Mouse (Mus musculus) liver, embryonic 14.5 days (tissue): ENCODE measurements around the gene Myrfl. TPM values are rescaled to one million over a fixed set of nuclear protein-coding genes. Genes with fewer than 3 reads are reported as not detected.

Source experiments
- ATAC-seq: fragments of 200-750 bp; cut with Nextera tagmentation; 2 replicates; pipeline ENCODE4 v1.8.0; 2017; ENCODE audit warnings: moderate number of reproducible peaks, mild to moderate bottlenecking, moderate library complexity; ENCODE audit not compliant: insufficient read depth
- DNase-seq, 3 experiments: peaks; one replicate each; pipeline ENCODE4 v3.0.0-alpha.2; 2012 to 2013; ENCODE audit warnings: low read depth in 3 of 3, low spot score in 3 of 3
- H3K27ac ChIP-seq: fragments of 300-500 bp; sonication (generic); 2 replicates; pipeline ENCODE4 v1.5.1; 2014; ENCODE audit warnings: moderate library complexity, mild to moderate bottlenecking, control low read depth, inconsistent platforms
- H3K27me3 ChIP-seq: fragments of 300-500 bp; sonication (generic); 2 replicates; pipeline ENCODE4 v1.6.1; 2014; ENCODE audit warnings: mild to moderate bottlenecking, low read length, moderate library complexity; ENCODE audit not compliant: control insufficient read depth, insufficient read depth
- H3K36me3 ChIP-seq: fragments of 300-500 bp; sonication (generic); replicated peaks from 2 replicates; pipeline ENCODE4 v1.6.1; 2014; ENCODE audit warnings: low read depth; ENCODE audit not compliant: control insufficient read depth, insufficient read depth
- H3K4me1 ChIP-seq, 2 experiments: fragments of 200-500 bp in 1 of 2; fragments of 300-500 bp in 1 of 2; sonication (generic) in 1 of 2; replicated peaks; 2 replicates each; pipeline ENCODE4 v1.6.1; 2012 to 2014; ENCODE audit warnings: antibody characterized with exemption in 1 of 2, inconsistent platforms in 1 of 2, low read length in 1 of 2; ENCODE audit not compliant: control insufficient read depth in 2 of 2, insufficient read depth in 2 of 2
- H3K4me2 ChIP-seq: fragments of 300-500 bp; sonication (generic); 2 replicates; pipeline ENCODE4 v1.6.1; 2014; ENCODE audit warnings: low read depth, mild to moderate bottlenecking, control low read depth, moderate library complexity
- H3K4me3 ChIP-seq, 2 experiments: fragments of 200-500 bp in 1 of 2; fragments of 300-500 bp in 1 of 2; sonication (generic) in 1 of 2; 2 replicates each; pipeline ENCODE4 v1.5.1; 2012 to 2014; ENCODE audit warnings: low read depth in 2 of 2, low read length in 2 of 2, mild to moderate bottlenecking in 2 of 2, control low read depth in 1 of 2, inconsistent platforms in 1 of 2, moderate library complexity in 1 of 2; ENCODE audit not compliant: insufficient read depth in 1 of 2
- H3K9ac ChIP-seq: fragments of 300-500 bp; sonication (generic); replicated peaks from 2 replicates; pipeline ENCODE4 v1.6.1; 2014; ENCODE audit warnings: mild to moderate bottlenecking, control low read depth, moderate library complexity
- H3K9me3 ChIP-seq: fragments of 300-500 bp; sonication (generic); 2 replicates; pipeline ENCODE4 v1.6.1; 2016; ENCODE audit warnings: low read length, mixed read lengths; ENCODE audit not compliant: control insufficient read depth
- CTCF ChIP-seq: IDR thresholded peaks from 2 replicates; pipeline ENCODE4 v1.5.1; 2016; ENCODE audit warnings: antibody characterized with exemption, low read depth, control low read depth
- EP300 ChIP-seq: IDR thresholded peaks from 2 replicates; pipeline ENCODE4 v1.6.1; 2016; ENCODE audit warnings: antibody characterized with exemption, low read depth
- WGBS: fragments of 180-500 bp; shearing (Covaris S2); extraction: QIAGEN DNeasy Blood & Tissue Kit; methylation state at CpG from one replicate; pipeline ENCODE4 v1.1.7; 2014; ENCODE audit not compliant: insufficient replicate concordance; 5-methylcytosine and 5-hydroxymethylcytosine counted together
- polyA plus RNA-seq, 2 experiments: library from polyadenylated mRNA; depleted of rRNA in 1 of 2; stranded (reverse) in 1 of 2; unstranded in 1 of 2; fragments of >200 nt; fragmentation: Nextera tagmentation in 1 of 2; extraction: Ambion mirVana in 1 of 2; gene quantifications; 2 replicates each; pipeline versions ENCODE4 v1.2.1 to v1.2.3; 2012 to 2014

Gene Myrfl
- polyA plus RNA-seq, 2 experiments = not detected

GRCm38 (mm10) chr10:116920641-116921040, 23.9 kb upstream of the Myrfl start:
- 83% methylated on average over 8 of the region's 8 CpGs for whole genome bisulfite sequencing
- Histone ChIP-seq H3K4me3 (no peak overlapping the region), H3K9me3 (no peaks in the 10 kb centered on the region), H3K27ac (no peak overlapping the region), H3K36me3 (no peaks in the 10 kb centered on the region), H3K9ac (no peak overlapping the region), H3K27me3 (no peaks in the 10 kb centered on the region), H3K4me1 (no peaks in the 10 kb centered on the region), H3K4me2 (no peak overlapping the region)
- TF ChIP-seq CTCF = no peak
- no peak for TF ChIP-seq EP300
- no peak for ATAC-seq
- no peak for DNase-seq

DNA sequence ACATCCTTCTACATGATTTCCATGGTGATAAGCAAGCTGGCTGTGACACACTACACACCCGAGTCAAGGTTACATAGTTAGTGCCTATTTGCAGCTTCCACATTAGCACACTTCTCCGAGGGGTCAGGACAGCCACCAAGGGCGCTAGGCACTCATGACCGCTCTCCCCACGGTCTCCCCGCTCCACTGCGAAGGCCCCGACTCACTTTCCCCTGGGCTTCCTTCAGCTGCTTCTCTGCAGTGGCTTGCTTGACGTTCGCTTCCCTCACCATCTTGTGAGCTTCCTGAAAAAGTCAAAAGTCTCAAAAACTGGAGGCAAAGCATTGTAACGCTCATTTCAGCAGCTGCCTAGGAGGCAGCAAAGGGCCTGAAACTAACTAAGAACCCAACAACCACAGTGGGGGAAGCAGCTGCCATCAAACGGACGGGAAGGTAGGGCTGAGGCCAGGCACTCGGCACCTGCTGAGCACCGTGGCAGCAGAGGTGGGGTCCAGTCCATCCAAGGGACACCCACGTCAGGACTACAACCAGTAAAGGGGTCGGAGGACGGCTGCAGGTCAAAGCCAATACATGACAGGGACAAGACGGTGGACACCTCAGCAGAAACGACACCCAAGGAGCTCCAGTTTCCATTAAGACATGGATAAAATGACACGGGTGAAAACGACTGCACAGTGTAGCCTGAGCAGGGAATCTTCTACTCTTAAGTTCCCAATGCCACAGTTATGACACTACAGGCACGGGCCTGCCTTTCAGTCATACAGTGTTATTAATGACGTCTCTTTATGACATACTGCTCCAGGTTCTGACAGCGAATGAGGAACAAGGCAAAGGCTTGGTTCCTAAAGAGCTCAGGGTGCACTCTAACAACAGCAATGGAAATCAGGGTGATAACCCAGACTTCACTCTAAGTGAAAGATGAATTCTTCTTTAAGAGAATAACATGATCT, 22.9 kb upstream of the Myrfl start:
- Histone ChIP-seq H3K4me1 (no peaks in the 10 kb centered on the region), H3K9me3 (no peaks in the 10 kb centered on the region), H3K9ac (no peak overlapping the region), H3K4me2 (no peak overlapping the region), H3K36me3 (no peaks in the 10 kb centered on the region), H3K27me3 (no peaks in the 10 kb centered on the region), H3K4me3 (no peak overlapping the region), H3K27ac (no peak overlapping the region)
- TF ChIP-seq CTCF (no peak), EP300 (no peak)
- DNase-seq = no peak
- 77% methylated on average over 25 of the region's 25 CpGs for WGBS
- no peak for ATAC-seq

- Histone ChIP-seq H3K9me3 (no peaks in the 10 kb centered on the region), H3K4me2 (no peak overlapping the region), H3K9ac (no peak overlapping the region), H3K36me3 (no peaks in the 10 kb centered on the region), H3K4me1 (no peaks in the 10 kb centered on the region), H3K27me3 (no peaks in the 10 kb centered on the region), H3K4me3 (no peak overlapping the region), H3K27ac (no peak overlapping the region)
- ATAC-seq (no peak), DNase-seq (no peak)
- no peak for TF ChIP-seq EP300
- no peak for TF ChIP-seq CTCF
- 60% methylated on average over 8 of the region's 8 CpGs for WGBS
Measured at GRCm38 (mm10) chr10:116916581-116916980, 19.9 kb upstream of the Myrfl start.

DNA sequence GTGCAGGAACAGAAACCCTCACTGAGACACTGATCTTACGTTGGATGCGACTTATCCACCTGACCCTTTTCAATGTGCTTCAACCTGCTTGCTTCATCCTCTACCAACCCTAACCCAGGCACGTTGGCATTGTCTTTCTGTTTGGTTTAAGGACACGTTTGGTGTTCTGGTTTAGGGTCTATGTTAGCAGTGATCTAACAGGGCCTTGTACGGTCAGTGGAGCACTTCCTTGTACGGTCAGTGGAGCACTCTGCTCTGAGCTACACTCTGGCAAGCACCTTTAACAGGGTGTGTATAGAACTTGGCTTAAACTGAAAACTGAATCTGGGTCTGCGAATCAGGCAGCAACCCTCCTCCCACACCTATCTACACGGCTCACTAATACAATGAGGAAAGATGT, 18.6 kb upstream of the Myrfl start:
- Histone ChIP-seq H3K9me3 (no peaks in the 10 kb centered on the region), H3K9ac (no peak overlapping the region), H3K27ac (no peak overlapping the region), H3K4me3 (no peak overlapping the region), H3K36me3 (no peaks in the 10 kb centered on the region), H3K4me1 (no peaks in the 10 kb centered on the region), H3K27me3 (no peaks in the 10 kb centered on the region), H3K4me2 (no peak overlapping the region)
- no peak for TF ChIP-seq CTCF
- TF ChIP-seq EP300 = no peak
- DNase-seq (no peak), ATAC-seq (no peak)
- WGBS = 80% methylated on average over 8 of the region's 8 CpGs

DNA sequence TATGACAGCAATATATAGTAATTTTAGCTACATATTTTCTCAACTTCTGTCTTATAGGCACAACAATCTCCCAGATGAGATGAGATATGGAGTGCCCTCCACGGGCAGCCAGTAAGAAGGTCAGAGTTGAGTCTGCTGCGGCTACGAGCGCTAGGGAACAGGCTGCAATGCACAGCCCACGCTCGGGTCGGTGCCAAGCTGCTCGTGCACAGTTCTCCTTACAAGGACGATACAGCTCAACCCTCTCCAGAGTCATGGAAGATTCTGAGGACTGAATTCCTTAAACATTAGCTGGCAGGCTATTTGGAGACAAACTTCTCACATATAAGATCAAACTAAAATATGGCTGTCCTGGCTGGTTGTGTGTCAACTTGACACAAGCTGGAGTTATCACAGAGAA, 17.9 kb upstream of the Myrfl start:
- Histone ChIP-seq H3K4me2 (no peak overlapping the region), H3K27me3 (no peaks in the 10 kb centered on the region), H3K9ac (no peak overlapping the region), H3K4me3 (no peak overlapping the region), H3K27ac (no peak overlapping the region), H3K9me3 (no peaks in the 10 kb centered on the region), H3K4me1 (peaks cover 4 to 6% of the 10 kb centered on the region in 2 experiments; a peak in 3 of 4 replicates), H3K36me3 (no peaks in the 10 kb centered on the region; the same call in 1 of the 2 replicates)
- WGBS = 83% methylated on average over 9 of the region's 9 CpGs
- ATAC-seq (no peak), DNase-seq (no peak)
- TF ChIP-seq EP300 (no peak), CTCF (no peak)
